Mouse (Mus musculus) embryonic facial prominence, embryonic 10.5 days (tissue): ENCODE results near the gene Xiap. TPM values are rescaled to one million over a fixed set of nuclear protein-coding genes. Genes with fewer than 3 reads are reported as not detected.
A peak's percentile ranks its signal among the peaks of the same experiment; 100 is the strongest.

Experiments used
- DNase-seq: peaks from one replicate; pipeline ENCODE4 v3.0.0-alpha.2; 2017; ENCODE audit warnings: low spot score
- H3K27ac ChIP-seq: fragments of 300-500 bp; sonication (generic); replicated peaks from 2 replicates; pipeline ENCODE4 v1.5.1; 2016; ENCODE audit warnings: mild to moderate bottlenecking
- H3K27me3 ChIP-seq: fragments of 300-500 bp; sonication (generic); replicated peaks from 2 replicates; pipeline ENCODE4 v1.6.1; 2016; ENCODE audit warnings: low read depth, mild to moderate bottlenecking; ENCODE audit not compliant: poor library complexity, severe bottlenecking
- H3K36me3 ChIP-seq: fragments of 300-500 bp; sonication (generic); replicated peaks from 2 replicates; pipeline ENCODE4 v1.6.1; 2016; ENCODE audit warnings: mild to moderate bottlenecking, moderate library complexity
- H3K4me1 ChIP-seq: fragments of 300-500 bp; sonication (generic); 2 replicates; pipeline ENCODE4 v1.6.1; 2016
- H3K4me3 ChIP-seq: fragments of 300-500 bp; sonication (generic); 2 replicates; pipeline ENCODE4 v1.5.1; 2016; ENCODE audit warnings: mild to moderate bottlenecking, moderate library complexity
- H3K9me3 ChIP-seq: fragments of 300-500 bp; sonication (generic); 2 replicates; pipeline ENCODE4 v1.6.1; 2016; ENCODE audit warnings: mild to moderate bottlenecking
- WGBS: fragments of 180-500 bp; shearing (Covaris S2); methylation state at CpG from one replicate; pipeline ENCODE4 v1.1.7; 2016; 5-methylcytosine and 5-hydroxymethylcytosine counted together
- polyA plus RNA-seq: library from polyadenylated mRNA; unstranded; fragments of >200 nt; fragmentation: Nextera tagmentation; extraction: Ambion mirVana; gene quantifications from 2 replicates; pipeline ENCODE4 v1.2.1, GENCODE M21; 2016

The Xiap gene
- polyA plus RNA-seq, 1 experiment from 2014 or later, result 11.4 TPM

- 15% methylated on average over 17 of the region's 17 CpGs for WGBS
- H3K4me1 ChIP-seq, result peaks cover 4% of the 10 kb centered on the region; the same call in 1 of the 2 replicates
These were observed 92.5 kb downstream of the Xiap start for GRCm38 (mm10) chrX:42151903-42152369.

DNA sequence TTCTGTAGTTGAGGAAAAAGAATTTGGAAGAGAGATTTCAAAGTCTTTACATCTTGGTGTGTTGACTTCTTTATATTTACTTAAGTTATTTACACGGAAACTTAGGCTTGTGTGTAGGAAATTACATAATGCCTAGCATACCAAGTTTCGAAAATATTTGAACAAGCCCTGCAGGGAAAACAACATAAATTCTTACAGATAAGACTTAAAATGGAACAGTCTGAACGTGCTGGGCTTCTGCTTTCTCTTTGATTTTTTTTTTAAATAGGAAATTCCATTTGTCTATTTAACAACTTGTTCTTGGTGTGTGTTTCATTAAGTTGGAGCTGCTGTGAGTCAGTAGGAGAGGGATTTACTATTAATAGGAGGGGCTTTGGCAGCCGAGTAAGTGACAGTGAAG lies 93.6 kb downstream of the Xiap start:
- no peak for DNase-seq
- no peaks in the 10 kb centered on the region for H3K27me3 ChIP-seq

More at GRCm38 (mm10) chrX:42151903-42152369, 92.5 kb downstream of the Xiap start:
- Histone ChIP-seq H3K9me3 (0 out of 2 replicates have a peak, but pooled peaks cover 4% of the 10 kb centered on the region), H3K27me3 (no peaks in the 10 kb centered on the region), H3K36me3 (no peaks in the 10 kb centered on the region), H3K4me3 (peak overlapping the region; percentile 70), H3K27ac (peak overlapping the region; percentile 98)
- DNase-seq, result peak; percentile 87

More for the DNA sequence above, 93.6 kb downstream of the Xiap start:
- Histone ChIP-seq H3K27ac (no peak overlapping the region), H3K9me3 (0 out of 2 replicates have a peak, but pooled peaks cover 4% of the 10 kb centered on the region), H3K36me3 (no peaks in the 10 kb centered on the region), H3K4me3 (peak overlapping the region; percentile 70), H3K4me1 (peaks cover 3% of the 10 kb centered on the region; the same call in 1 of the 2 replicates)
- 30% methylated on average over 4 of the region's 4 CpGs for WGBS

Other genes starting within 250 kb of the Xiap start
- gene Thoc2, start 139.0 kb upstream of the Xiap start, polyA plus RNA-seq, result 77.7 and 79.3 TPM in 2 replicates
- gene Stag2, start 89.6 kb downstream of the Xiap start, polyA plus RNA-seq, result 43.2 and 45.5 TPM in 2 replicates